Mouse (Mus musculus) heart, postnatal 0 days (tissue): ENCODE measurements around the gene Ccr6. TPM values are rescaled to one million over a fixed set of nuclear protein-coding genes. Genes with fewer than 3 reads are reported as not detected.

Experiments used
- ATAC-seq: fragments of 200-750 bp; cut with Nextera tagmentation; 2 replicates; pipeline ENCODE4 v1.8.0; 2017; ENCODE audit warnings: low read depth, moderate number of reproducible peaks, moderate library complexity; ENCODE audit not compliant: insufficient read depth
- DNase-seq: peaks from one replicate; pipeline ENCODE4 v3.0.0-alpha.2; 2016; ENCODE audit warnings: low spot score
- H3K27ac ChIP-seq: fragments of 300-500 bp; sonication (generic); 2 replicates; pipeline ENCODE4 v1.5.1; 2014; ENCODE audit warnings: low read depth, mild to moderate bottlenecking
- H3K27me3 ChIP-seq: fragments of 300-500 bp; sonication (generic); 2 replicates; pipeline ENCODE4 v1.6.1; 2014; ENCODE audit warnings: low read length, mixed read lengths; ENCODE audit not compliant: control insufficient read depth, insufficient read depth
- H3K36me3 ChIP-seq: fragments of 300-500 bp; sonication (generic); replicated peaks from 2 replicates; pipeline ENCODE4 v1.6.1; 2014; ENCODE audit warnings: low read length, mixed read lengths; ENCODE audit not compliant: control insufficient read depth, insufficient read depth
- H3K4me1 ChIP-seq: fragments of 300-500 bp; sonication (generic); 2 replicates; pipeline ENCODE4 v1.6.1; 2014; ENCODE audit warnings: antibody characterized with exemption; ENCODE audit not compliant: control insufficient read depth, insufficient read depth
- H3K4me2 ChIP-seq: fragments of 300-500 bp; sonication (generic); 2 replicates; pipeline ENCODE4 v1.6.1; 2014; ENCODE audit warnings: low read depth, mild to moderate bottlenecking, low read length, moderate library complexity
- H3K4me3 ChIP-seq: fragments of 300-500 bp; sonication (generic); 2 replicates; pipeline ENCODE4 v1.5.1; 2014; ENCODE audit warnings: low read depth, low read length
- H3K9ac ChIP-seq: fragments of 300-500 bp; sonication (generic); replicated peaks from 2 replicates; pipeline ENCODE4 v1.6.1; 2014; ENCODE audit warnings: low read depth, low read length, mixed read lengths
- H3K9me3 ChIP-seq: fragments of 300-500 bp; sonication (generic); replicated peaks from 2 replicates; pipeline ENCODE4 v1.6.1; 2016; ENCODE audit warnings: low read length; ENCODE audit not compliant: control insufficient read depth
- CTCF ChIP-seq: IDR thresholded peaks from 2 replicates; pipeline ENCODE4 v1.5.1; 2016; ENCODE audit warnings: antibody characterized with exemption, control low read depth, low read depth
- EP300 ChIP-seq: IDR thresholded peaks from 2 replicates; pipeline ENCODE4 v1.6.1; 2016; ENCODE audit warnings: antibody characterized with exemption, low read depth
- WGBS: fragments of 180-500 bp; shearing (Covaris S2); extraction: QIAGEN DNeasy Blood & Tissue Kit; methylation state at CpG from one replicate; pipeline ENCODE4 v1.1.7; 2014; 5-methylcytosine and 5-hydroxymethylcytosine counted together
- polyA plus RNA-seq: library from polyadenylated mRNA; unstranded; fragments of >200 nt; fragmentation: Nextera tagmentation; extraction: Ambion mirVana; gene quantifications from 2 replicates; pipeline ENCODE4 v1.2.1, GENCODE M21; 2015
- total RNA-seq: library from RNA; depleted of rRNA; stranded (reverse); fragments of >200 nt; gene quantifications from 2 replicates; pipeline ENCODE4 v1.2.3, GENCODE M21; 2014; ENCODE audit warnings: low replicate concordance

Ccr6 gene
- total and polyA plus RNA-seq, 2 experiments from 2014 or later: not detected

- no peaks in the 10 kb centered on the region for H3K9me3 ChIP-seq
- no peaks in the 10 kb centered on the region; the same call in 1 of the 2 replicates for H3K27me3 ChIP-seq
- 72% methylated on average over 2 of the region's 2 CpGs for WGBS
- TF ChIP-seq CTCF: no peak
- no peak for TF ChIP-seq EP300
- H3K4me1 ChIP-seq: no peaks in the 10 kb centered on the region
- H3K27ac ChIP-seq: no peak overlapping the region
- ATAC-seq: no peak
- no peak for DNase-seq
- no peak overlapping the region for H3K9ac ChIP-seq
- H3K4me3 ChIP-seq: no peak overlapping the region
- no peaks in the 10 kb centered on the region for H3K36me3 ChIP-seq
- no peak overlapping the region for H3K4me2 ChIP-seq
Observed at GRCm38 (mm10) chr17:8244124-8244523, 8.3 kb downstream of the Ccr6 start.

GRCm38 (mm10) chr17:8246102-8246754 is 10.4 kb downstream of the Ccr6 start:
- no peak overlapping the region for H3K9ac ChIP-seq
- DNase-seq: no peak
- no peaks in the 10 kb centered on the region for H3K9me3 ChIP-seq
- WGBS: 79% methylated on average over 4 of the region's 4 CpGs
- H3K4me3 ChIP-seq: no peak overlapping the region
- no peaks in the 10 kb centered on the region; the same call in none of the 2 replicates for H3K27me3 ChIP-seq
- H3K4me2 ChIP-seq: no peak overlapping the region
- no peaks in the 10 kb centered on the region for H3K4me1 ChIP-seq
- H3K36me3 ChIP-seq: no peaks in the 10 kb centered on the region
- ATAC-seq: no peak
- no peak overlapping the region for H3K27ac ChIP-seq
- TF ChIP-seq EP300 (no peak), CTCF (no peak)

- DNase-seq: no peak
- Histone ChIP-seq H3K9me3 (no peaks in the 10 kb centered on the region), H3K4me1 (no peaks in the 10 kb centered on the region), H3K36me3 (no peaks in the 10 kb centered on the region), H3K4me3 (no peak overlapping the region), H3K4me2 (no peak overlapping the region), H3K27me3 (peaks cover 2% of the 10 kb centered on the region), H3K9ac (no peak overlapping the region), H3K27ac (no peak overlapping the region)
- no peak for ATAC-seq
- no peak for TF ChIP-seq EP300
- no peak for TF ChIP-seq CTCF
- 76% methylated on average over 7 of the region's 7 CpGs for WGBS
Observed at GRCm38 (mm10) chr17:8251704-8252103, 15.9 kb downstream of the Ccr6 start.

GRCm38 (mm10) chr17:8254268-8254667 is 18.4 kb downstream of the Ccr6 start:
- H3K4me3 ChIP-seq: no peak overlapping the region
- H3K27ac ChIP-seq: no peak overlapping the region
- no peak overlapping the region for H3K4me2 ChIP-seq
- TF ChIP-seq EP300 (no peak), CTCF (no peak)
- no peak for ATAC-seq
- no peaks in the 10 kb centered on the region for H3K4me1 ChIP-seq
- H3K9ac ChIP-seq: no peak overlapping the region
- H3K9me3 ChIP-seq: no peaks in the 10 kb centered on the region
- no peak for DNase-seq
- H3K27me3 ChIP-seq: peaks cover 2% of the 10 kb centered on the region
- no peaks in the 10 kb centered on the region for H3K36me3 ChIP-seq

- Histone ChIP-seq H3K9me3 (no peaks in the 10 kb centered on the region), H3K36me3 (no peaks in the 10 kb centered on the region), H3K4me2 (no peak overlapping the region), H3K4me1 (no peaks in the 10 kb centered on the region), H3K4me3 (no peak overlapping the region), H3K27ac (no peak overlapping the region), H3K27me3 (peaks cover 2% of the 10 kb centered on the region; the same call in 1 of the 2 replicates), H3K9ac (no peak overlapping the region)
- no peak for ATAC-seq
- 57% methylated on average over 3 of the region's 3 CpGs for WGBS
- no peak for DNase-seq
- TF ChIP-seq CTCF (no peak), EP300 (no peak)
Observed at GRCm38 (mm10) chr17:8254914-8255313, 19.1 kb downstream of the Ccr6 start.

GRCm38 (mm10) chr17:8255583-8255982 is 19.7 kb downstream of the Ccr6 start:
- H3K4me1 ChIP-seq: no peaks in the 10 kb centered on the region
- DNase-seq (no peak), ATAC-seq (no peak)
- 61% methylated on average over 6 of the region's 6 CpGs for WGBS
- no peaks in the 10 kb centered on the region for H3K36me3 ChIP-seq
- H3K27ac ChIP-seq: no peak overlapping the region
- no peak overlapping the region for H3K4me2 ChIP-seq
- H3K4me3 ChIP-seq: no peak overlapping the region
- no peak for TF ChIP-seq EP300
- TF ChIP-seq CTCF: no peak
- no peak overlapping the region for H3K9ac ChIP-seq
- no peaks in the 10 kb centered on the region for H3K9me3 ChIP-seq
- H3K27me3 ChIP-seq: peaks cover 2% of the 10 kb centered on the region; the same call in 1 of the 2 replicates
